Mouse (Mus musculus) embryo, embryonic 10.5 days (tissue): ENCODE measurements at regions not wholly inside any gene's neighbourhood (a gene's known extent, or its start where the extent isn't known, plus 50 kb on each side); places are given as distances from the start of the nearest gene placed in this dataset.
"Not testable (repeated sequence)": the region's sequence is repeated elsewhere in the genome, so short reads cannot be mapped to it uniquely, and the experiment has no call there.

Experiments used
- DNase-seq: peaks from one replicate; pipeline ENCODE4 v3.0.0-alpha.2; 2015; ENCODE audit warnings: low spot score

GRCm38 (mm10) chr2:85280580-85280979, 58.5 kb downstream of the Olfr987 start:
- no peak for DNase-seq

GRCm38 (mm10) chr2:85278128-85278527, 61.0 kb downstream of the Olfr987 start:
- DNase-seq = no peak

- DNase-seq = no peak
Measured at GRCm38 (mm10) chr2:85277433-85277832, 61.7 kb downstream of the Olfr987 start.

- DNase-seq = not testable (repeated sequence)
Measured at GRCm38 (mm10) chr2:85266813-85267212, 69.8 kb upstream of the Lrrc55 start.

GRCm38 (mm10) chr2:85265667-85266066, 68.7 kb upstream of the Lrrc55 start:
- no peak for DNase-seq

- no peak for DNase-seq
Measured at GRCm38 (mm10) chr2:85265037-85265524, 68.1 kb upstream of the Lrrc55 start.

GRCm38 (mm10) chr2:85257356-85257755, 60.4 kb upstream of the Lrrc55 start:
- DNase-seq = no peak

GRCm38 (mm10) chr2:85255610-85256009, 58.6 kb upstream of the Lrrc55 start:
- DNase-seq = no peak

- DNase-seq = peak; percentile 3
Measured at GRCm38 (mm10) chr2:85252343-85253285, 55.6 kb upstream of the Lrrc55 start.

- no peak for DNase-seq
Measured at GRCm38 (mm10) chr2:85250026-85250560, 53.1 kb upstream of the Lrrc55 start.
